Mouse (Mus musculus) small intestine, adult 2 months (tissue): ENCODE data around the gene Syne1.

ENCODE experiments used
- CTCF ChIP-seq: fragments of 200-500 bp; IDR thresholded peaks from 2 replicates; pipeline ENCODE4 v1.5.1; 2012; ENCODE audit warnings: low read depth, mild to moderate bottlenecking, control low read depth, inconsistent platforms, low read length, moderate library complexity, mixed read lengths; ENCODE audit not compliant: insufficient replicate concordance, insufficient read length; ENCODE audit errors: extremely low read depth
- POLR2A ChIP-seq: fragments of 200-500 bp; IDR thresholded peaks from 2 replicates; pipeline ENCODE4 v1.6.1; 2012; ENCODE audit warnings: low read depth, mild to moderate bottlenecking, control low read depth, inconsistent platforms, low read length, moderate library complexity

- TF ChIP-seq CTCF (no peak), POLR2A (no peak)
Measured at GRCm38 (mm10) chr10:5312437-5312836, 238.8 kb downstream of the Syne1 start.
